Mouse (Mus musculus) gastrocnemius, postnatal 36 days (tissue): ENCODE results near the gene Tmprss6. TPM values are rescaled to one million over a fixed set of nuclear protein-coding genes. Genes with fewer than 3 reads are reported as not detected.

Source experiments
- total RNA-seq, 2 experiments: library from RNA; stranded (reverse); gene quantifications; 2 replicates each; pipeline ENCODE4 v1.2.3; 2021

The Tmprss6 gene
- total RNA-seq, 2 experiments from 2014 or later, result not detected

Other genes starting within 250 kb of the Tmprss6 start
- gene Ncf4, start 223.8 kb downstream of the Tmprss6 start, total RNA-seq, result 1 to 10 TPM in 1 of 2 experiments, under 1 TPM in 1; 0.91 to 1.2 TPM
- under 1 TPM; 0.31 to 0.44 TPM for gene Csf2rb2, start 162.9 kb downstream of the Tmprss6 start, total RNA-seq
- 1 to 10 TPM in 1 of 2 experiments, under 1 TPM in 1; 0.69 to 1.2 TPM for gene Csf2rb, start 142.9 kb downstream of the Tmprss6 start, total RNA-seq
- gene Tex33, start 72.7 kb downstream of the Tmprss6 start, total RNA-seq, result not detected
- gene Tst, start 62.7 kb downstream of the Tmprss6 start, total RNA-seq, result 10 to 100 TPM; 22.1 to 24.1 TPM
- gene Mpst, start 62.2 kb downstream of the Tmprss6 start, total RNA-seq, result 10 to 100 TPM; 55.3 to 59.5 TPM
- gene Kctd17, start 40.1 kb downstream of the Tmprss6 start, total RNA-seq, result 10 to 100 TPM; 14.2 to 15.9 TPM
- not detected for gene Il2rb, start 26.6 kb upstream of the Tmprss6 start, total RNA-seq
- gene C1qtnf6, start 62.8 kb upstream of the Tmprss6 start, total RNA-seq, result 10 to 100 TPM in 1 of 2 experiments, 1 to 10 TPM in 1; 9.4 to 11.2 TPM
- gene Sstr3, start 76.1 kb upstream of the Tmprss6 start, total RNA-seq, result not detected
- 1 to 10 TPM in 1 of 2 experiments, under 1 TPM in 1; 0.42 to 1.4 TPM for gene Rac2, start 104.1 kb upstream of the Tmprss6 start, total RNA-seq
- 1 to 10 TPM; 2.0 to 2.1 TPM for gene Cyth4, start 128.4 kb upstream of the Tmprss6 start, total RNA-seq